Mouse (Mus musculus) heart, embryonic 13.5 days (tissue): ENCODE data around the gene Cyb5r1. TPM values are rescaled to one million over a fixed set of nuclear protein-coding genes. Genes with fewer than 3 reads are reported as not detected.
A peak's percentile ranks its signal among the peaks of the same experiment; 100 is the strongest.

Experiments used
- ATAC-seq: fragments of 200-750 bp; cut with Nextera tagmentation; 2 replicates; pipeline ENCODE4 v1.8.0; 2017; ENCODE audit warnings: moderate TSS enrichment; ENCODE audit not compliant: insufficient number of reproducible peaks, low FRiP score, low TSS enrichment; ENCODE audit errors: extremely low read depth
- H3K27ac ChIP-seq: fragments of 300-500 bp; sonication (generic); replicated peaks from 2 replicates; pipeline ENCODE4 v1.5.1; 2015; ENCODE audit warnings: moderate library complexity, mild to moderate bottlenecking, inconsistent platforms
- H3K27me3 ChIP-seq: fragments of 300-500 bp; sonication (generic); replicated peaks from 2 replicates; pipeline ENCODE4 v1.6.1; 2015; ENCODE audit warnings: mild to moderate bottlenecking, inconsistent platforms
- H3K36me3 ChIP-seq: fragments of 300-500 bp; sonication (generic); 2 replicates; pipeline ENCODE4 v1.6.1; 2015; ENCODE audit warnings: mild to moderate bottlenecking, inconsistent platforms
- H3K4me1 ChIP-seq: fragments of 300-500 bp; sonication (generic); 2 replicates; pipeline ENCODE4 v1.6.1; 2015; ENCODE audit warnings: inconsistent platforms
- H3K4me2 ChIP-seq: fragments of 300-500 bp; sonication (generic); 2 replicates; pipeline ENCODE4 v1.6.1; 2015; ENCODE audit warnings: inconsistent platforms, mild to moderate bottlenecking, moderate library complexity
- H3K4me3 ChIP-seq: fragments of 300-500 bp; sonication (generic); 2 replicates; pipeline ENCODE4 v1.5.1; 2015; ENCODE audit warnings: moderate library complexity, mild to moderate bottlenecking, inconsistent platforms
- H3K9ac ChIP-seq: fragments of 300-500 bp; sonication (generic); 2 replicates; pipeline ENCODE4 v1.6.1; 2015; ENCODE audit warnings: inconsistent platforms, mild to moderate bottlenecking, moderate library complexity
- H3K9me3 ChIP-seq: fragments of 300-500 bp; sonication (generic); 2 replicates; pipeline ENCODE4 v1.6.1; 2016; ENCODE audit warnings: inconsistent platforms
- WGBS: fragments of 180-500 bp; shearing (Covaris S2); methylation state at CpG from one replicate; pipeline ENCODE4 v1.1.7; 2015; ENCODE audit warnings: mixed read lengths; 5-methylcytosine and 5-hydroxymethylcytosine counted together
- polyA plus RNA-seq: library from polyadenylated mRNA; unstranded; fragments of >200 nt; fragmentation: Nextera tagmentation; extraction: Ambion mirVana; gene quantifications from 2 replicates; pipeline ENCODE4 v1.2.1, GENCODE M21; 2015

Gene Cyb5r1
- polyA plus RNA-seq, 1 experiment from 2014 or later = 37.8 TPM

- Histone ChIP-seq H3K9me3 (0 out of 2 replicates have a peak, but pooled peaks cover 5% of the 10 kb centered on the region), H3K4me1 (peaks cover 10% of the 10 kb centered on the region), H3K27me3 (no peaks in the 10 kb centered on the region), H3K9ac (peak overlapping the region; percentile 73), H3K4me2 (peak overlapping the region; percentile 74), H3K27ac (no peak overlapping the region), H3K4me3 (peak overlapping the region; percentile 47), H3K36me3 (no peaks in the 10 kb centered on the region)
- WGBS = 4% methylated on average over 19 of the region's 19 CpGs
- ATAC-seq = no peak
These were observed 23.3 kb upstream of the Cyb5r1 start for GRCm38 (mm10) chr1:134381795-134382625.

- no peak overlapping the region for H3K4me3 ChIP-seq
- no peak overlapping the region for H3K4me2 ChIP-seq
- H3K27ac ChIP-seq = no peak overlapping the region
- no peaks in the 10 kb centered on the region; the same call in 1 of the 2 replicates for H3K27me3 ChIP-seq
- no peaks in the 10 kb centered on the region for H3K36me3 ChIP-seq
- ATAC-seq = no peak
- H3K9ac ChIP-seq = no peak overlapping the region
- H3K9me3 ChIP-seq = 0 out of 2 replicates have a peak, but pooled peaks cover 5% of the 10 kb centered on the region
- H3K4me1 ChIP-seq = peaks cover 10% of the 10 kb centered on the region
- whole genome bisulfite sequencing = 68% methylated on average over 4 of the region's 4 CpGs
These were observed 20.8 kb upstream of the Cyb5r1 start for GRCm38 (mm10) chr1:134384581-134384980.

GRCm38 (mm10) chr1:134385176-134385575, 20.2 kb upstream of the Cyb5r1 start:
- Histone ChIP-seq H3K4me1 (peaks cover 10% of the 10 kb centered on the region), H3K9ac (no peak overlapping the region), H3K27ac (no peak overlapping the region), H3K4me3 (no peak overlapping the region), H3K36me3 (no peaks in the 10 kb centered on the region), H3K27me3 (no peaks in the 10 kb centered on the region; the same call in 1 of the 2 replicates), H3K9me3 (0 out of 2 replicates have a peak, but pooled peaks cover 5% of the 10 kb centered on the region), H3K4me2 (no peak overlapping the region)
- ATAC-seq = no peak

GRCm38 (mm10) chr1:134385666-134386065, 19.7 kb upstream of the Cyb5r1 start, which contains the start of gene 4933406M09Rik:
Gene 4933406M09Rik, plus strand, starts transcription at chr1:134385940.
- no peak within 1 kb of the TSS for H3K9ac ChIP-seq
- H3K9me3 ChIP-seq = 0 out of 2 replicates have a peak, but pooled peaks cover 5% of the 10 kb centered on the region
- H3K27ac ChIP-seq = no peak within 1 kb of the TSS
- H3K4me1 ChIP-seq = peaks cover 10% of the 10 kb centered on the region
- H3K36me3 ChIP-seq = no peaks in the 10 kb centered on the region
- H3K4me3 ChIP-seq = no peak within 1 kb of the TSS
- WGBS = 97% methylated on average over 1 of the region's 1 CpGs
- no peak within 1 kb of the TSS for H3K4me2 ChIP-seq
- no peak for ATAC-seq
- H3K27me3 ChIP-seq = no peaks in the 10 kb centered on the region; the same call in 1 of the 2 replicates

- Histone ChIP-seq H3K27me3 (no peaks in the 10 kb centered on the region; the same call in 1 of the 2 replicates), H3K4me1 (no peaks in the 10 kb centered on the region), H3K36me3 (no peaks in the 10 kb centered on the region), H3K4me2 (no peak overlapping the region), H3K9me3 (no peaks in the 10 kb centered on the region), H3K9ac (no peak overlapping the region), H3K27ac (no peak overlapping the region), H3K4me3 (no peak overlapping the region)
- no peak for ATAC-seq
- WGBS = 48% methylated on average over 5 of the region's 5 CpGs
These were observed 11.5 kb upstream of the Cyb5r1 start for GRCm38 (mm10) chr1:134393827-134394226.

GRCm38 (mm10) chr1:134398210-134398609, 7.1 kb upstream of the Cyb5r1 start:
- Histone ChIP-seq H3K36me3 (no peaks in the 10 kb centered on the region), H3K9ac (no peak overlapping the region), H3K9me3 (0 out of 2 replicates have a peak, but pooled peaks cover 3% of the 10 kb centered on the region), H3K4me2 (no peak overlapping the region), H3K27me3 (no peaks in the 10 kb centered on the region; the same call in 1 of the 2 replicates), H3K27ac (no peak overlapping the region), H3K4me1 (no peaks in the 10 kb centered on the region), H3K4me3 (no peak overlapping the region)
- no peak for ATAC-seq
- 87% methylated on average over 12 of the region's 12 CpGs for WGBS

GRCm38 (mm10) chr1:134399735-134400134, 5.6 kb upstream of the Cyb5r1 start:
- H3K9me3 ChIP-seq = 0 out of 2 replicates have a peak, but pooled peaks cover 3% of the 10 kb centered on the region
- no peak overlapping the region for H3K9ac ChIP-seq
- no peak overlapping the region for H3K4me3 ChIP-seq
- no peaks in the 10 kb centered on the region for H3K36me3 ChIP-seq
- no peak overlapping the region for H3K4me2 ChIP-seq
- H3K27me3 ChIP-seq = no peaks in the 10 kb centered on the region; the same call in 1 of the 2 replicates
- WGBS = 56% methylated on average over 5 of the region's 5 CpGs
- no peaks in the 10 kb centered on the region for H3K4me1 ChIP-seq
- no peak overlapping the region for H3K27ac ChIP-seq
- ATAC-seq = no peak

GRCm38 (mm10) chr1:134406414-134406771, 1.0 kb downstream of the Cyb5r1 start:
- Histone ChIP-seq H3K4me2 (peak overlapping the region; percentile 93), H3K27ac (peak overlapping the region; percentile 76), H3K27me3 (no peaks in the 10 kb centered on the region), H3K9ac (peak overlapping the region; percentile 92), H3K4me1 (peaks cover 11% of the 10 kb centered on the region), H3K4me3 (peak overlapping the region; percentile 90), H3K36me3 (peaks cover 42% of the 10 kb centered on the region), H3K9me3 (no peaks in the 10 kb centered on the region)
- no peak for ATAC-seq
- 25% methylated on average over 8 of the region's 8 CpGs for WGBS

- 87% methylated on average over 8 of the region's 8 CpGs for WGBS
- H3K36me3 ChIP-seq = peaks cover 54% of the 10 kb centered on the region
- ATAC-seq = no peak
- H3K9ac ChIP-seq = no peak overlapping the region
- H3K9me3 ChIP-seq = no peaks in the 10 kb centered on the region; the same call in 1 of the 2 replicates
- no peak overlapping the region for H3K4me2 ChIP-seq
- no peak overlapping the region for H3K27ac ChIP-seq
- H3K27me3 ChIP-seq = no peaks in the 10 kb centered on the region
- peaks cover 11% of the 10 kb centered on the region for H3K4me1 ChIP-seq
- no peak overlapping the region for H3K4me3 ChIP-seq
These were observed 2.7 kb downstream of the Cyb5r1 start for GRCm38 (mm10) chr1:134408080-134408479.

GRCm38 (mm10) chr1:134411706-134412629, 6.6 kb downstream of the Cyb5r1 start:
- no peak for ATAC-seq
- H3K27me3 ChIP-seq = no peaks in the 10 kb centered on the region
- no peak overlapping the region for H3K4me3 ChIP-seq
- no peak overlapping the region for H3K4me2 ChIP-seq
- peaks cover 54% of the 10 kb centered on the region for H3K36me3 ChIP-seq
- no peak overlapping the region for H3K9ac ChIP-seq
- WGBS = 89% methylated on average over 9 of the region's 9 CpGs
- H3K9me3 ChIP-seq = no peaks in the 10 kb centered on the region; the same call in 1 of the 2 replicates
- H3K27ac ChIP-seq = no peak overlapping the region
- peaks cover 22% of the 10 kb centered on the region for H3K4me1 ChIP-seq

GRCm38 (mm10) chr1:134414038-134414437, 8.7 kb downstream of the Cyb5r1 start:
- H3K36me3 ChIP-seq = peaks cover 38% of the 10 kb centered on the region
- H3K9me3 ChIP-seq = no peaks in the 10 kb centered on the region; the same call in 1 of the 2 replicates
- ATAC-seq = no peak
- no peak overlapping the region for H3K4me3 ChIP-seq
- WGBS = 42% methylated on average over 2 of the region's 2 CpGs
- H3K4me1 ChIP-seq = peaks cover 40% of the 10 kb centered on the region
- peak overlapping the region; percentile 96; the same call in 1 of the 2 replicates for H3K27ac ChIP-seq
- peak overlapping the region; percentile 96 for H3K9ac ChIP-seq
- peak overlapping the region; percentile 85; the same call in 1 of the 2 replicates for H3K4me2 ChIP-seq
- no peaks in the 10 kb centered on the region for H3K27me3 ChIP-seq
